In genomic region chr9:81863888-81864234, GRCm38 (mm10) we compare ENCODE assay signal across 9 mouse cellular contexts. TPM values are rescaled to one million over a fixed set of nuclear protein-coding genes. Genes with fewer than 3 reads are reported as not detected.
DNase-seq lines count a peak whose midpoint lies in the region; ATAC-seq lines count a peak whose summit lies in the region.
"Had no signal": no experiment of that assay in that cellular context is flagged by ENCODE, and none has a peak within 500 bp of the region (broad histone marks: within the 10 kb centered on the region; RNA-seq: fewer than 3 reads in every experiment).

No protein-coding gene starts in this region.

- 17% methylated on average over 13 of the region's 13 CpGs for WGBS in heart, embryonic 14.5 days
- 19% methylated on average over 13 of the region's 13 CpGs for WGBS in heart, embryonic 16.5 days

- DNase-seq in heart, adult 9 months (ENCODE audit: low spot score in 2 of 2): no peak
- peak; percentile 0 for DNase-seq in lung, postnatal 14 days
- no peak for DNase-seq in urinary bladder, postnatal 36 days (ENCODE audit: low spot score in 2 of 2)
- DNase-seq in adrenal gland, postnatal 36 days: no peak
- no peak for DNase-seq in cerebellum, postnatal 4 days (ENCODE audit: low spot score in 2 of 2)

- peak overlapping the region; percentile 91 for H3K4me2 ChIP-seq in heart, embryonic 14.5 days (ENCODE audit: low read length)
- H3K4me2 ChIP-seq in heart, embryonic 16.5 days (ENCODE audit: low read depth, low read length): peak overlapping the region; percentile 94

- no peaks in the 10 kb centered on the region for H3K9me3 ChIP-seq in heart, embryonic 14.5 days (ENCODE audit: control insufficient read depth, low read length)
- no peaks in the 10 kb centered on the region for H3K9me3 ChIP-seq in heart, embryonic 16.5 days (replicated peaks; ENCODE audit: control insufficient read depth, low read length)

- no peaks in the 10 kb centered on the region for H3K36me3 ChIP-seq in heart, embryonic 14.5 days (ENCODE audit: control insufficient read depth, insufficient read depth, low read length)
- no peaks in the 10 kb centered on the region for H3K36me3 ChIP-seq in heart, embryonic 16.5 days (ENCODE audit: control insufficient read depth, insufficient read depth)

- peak overlapping the region; percentile 66 for H3K9ac ChIP-seq in heart, embryonic 14.5 days (ENCODE audit: low read length)
- peak overlapping the region; percentile 71 for H3K9ac ChIP-seq in heart, embryonic 16.5 days (ENCODE audit: low read length)

- no peak overlapping the region for H3K27ac ChIP-seq in heart, embryonic 14.5 days (replicated peaks in 1 of 2; ENCODE audit: control insufficient read depth in 1 of 2, insufficient read depth in 1 of 2, low read depth in 2 of 2, low read length in 2 of 2)
- no peak overlapping the region for H3K27ac ChIP-seq in heart, embryonic 16.5 days (ENCODE audit: low read length)
- H3K27ac ChIP-seq: macrophage had no signal

- ATAC-seq in heart, embryonic 14.5 days (ENCODE audit: insufficient number of reproducible peaks, insufficient read depth, low FRiP score, low read depth): peak; percentile 9; the same call in 1 of the 2 replicates
- peak; percentile 33 for ATAC-seq in activated CD4-positive, CD25-positive, alpha-beta regulatory T cell, adult 4 months
- ATAC-seq in heart, embryonic 16.5 days (replicated peaks; ENCODE audit: extremely low read depth, insufficient read depth, low FRiP score): peak; percentile 63; the same call in 1 of the 2 replicates

- H3K4me1 ChIP-seq in heart, embryonic 14.5 days (ENCODE audit: control insufficient read depth in 2 of 2, insufficient read depth in 2 of 2, low read length in 2 of 2): peaks cover 0 to 4% of the 10 kb centered on the region in 2 experiments; a peak in 1 of 4 replicates
- 0 out of 2 replicates have a peak, but pooled peaks cover 2% of the 10 kb centered on the region for H3K4me1 ChIP-seq in heart, embryonic 16.5 days (ENCODE audit: control insufficient read depth, insufficient read depth, low read length)

- H3K27me3 ChIP-seq in heart, embryonic 14.5 days (ENCODE audit: control insufficient read depth, insufficient read depth, low read length): peaks cover 9% of the 10 kb centered on the region; the same call in 1 of the 2 replicates
- peaks cover 8% of the 10 kb centered on the region; the same call in 1 of the 2 replicates for H3K27me3 ChIP-seq in heart, embryonic 16.5 days (ENCODE audit: control insufficient read depth, insufficient read depth, low read length)

- H3K4me3 ChIP-seq in heart, embryonic 14.5 days (ENCODE audit: control insufficient read depth in 1 of 2, insufficient read depth in 1 of 2, low read depth in 1 of 2, low read length in 2 of 2): peak overlapping the region; percentile 51 to 74
- peak overlapping the region; percentile 58 for H3K4me3 ChIP-seq in heart, embryonic 16.5 days (ENCODE audit: low read length)

RNA-seq across cellular contexts. Expression of gene Mei4, which starts 0.4 kb away (rescaled TPM):
- 0.16 TPM in 1 of 2 replicates, not detected in the other for polyA plus RNA-seq in heart, embryonic 14.5 days (2014; fragmentation: Nextera tagmentation; extraction: Ambion mirVana)
- under 1 TPM; 0.23 to 0.30 TPM for polyA plus RNA-seq in activated CD4-positive, CD25-positive, alpha-beta regulatory T cell, adult 4 months (2017; shearing (Covaris generic))
- 0.26 and 0.39 TPM in 2 replicates for polyA plus RNA-seq in heart, embryonic 16.5 days (2015; fragmentation: Nextera tagmentation; extraction: Ambion mirVana)
- total RNA-seq in adrenal gland, postnatal 36 days (2021): not detected
- polyA plus RNA-seq: macrophage had no signal

Comparison
In these comparisons a context has a peak if more than half of its experiments do, and no peak if none do; other contexts are left out.
1. ATAC-seq: peak in every context shown above with its lines; median percentile 63 in heart, embryonic 16.5 days; 33 in activated CD4-positive, CD25-positive, alpha-beta regulatory T cell, adult 4 months; 9 in heart, embryonic 14.5 days.